Mouse (Mus musculus) embryonic fibroblast, embryonic 13.5 days (primary cell): Measurements from ENCODE around the gene Mob3b. TPM values are rescaled to one million over a fixed set of nuclear protein-coding genes. Genes with fewer than 3 reads are reported as not detected.
"Not testable (repeated sequence)": the region's sequence is repeated elsewhere in the genome, so short reads cannot be mapped to it uniquely, and the experiment has no call there.

Source experiments
- H3K27ac ChIP-seq: 2 replicates; pipeline ENCODE4 v1.5.1; 2012; ENCODE audit warnings: low read length, control low read depth, inconsistent platforms; ENCODE audit not compliant: insufficient read depth
- H3K4me1 ChIP-seq: 2 replicates; pipeline ENCODE4 v1.6.1; 2011; ENCODE audit warnings: low read length; ENCODE audit not compliant: control insufficient read depth, insufficient read depth
- H3K4me3 ChIP-seq: 2 replicates; pipeline ENCODE4 v1.5.1; 2011; ENCODE audit warnings: mild to moderate bottlenecking, control low read depth, low read length; ENCODE audit not compliant: insufficient read depth
- CTCF ChIP-seq: IDR thresholded peaks from 2 replicates; pipeline ENCODE4 v1.5.1; 2011; ENCODE audit warnings: mild to moderate bottlenecking, control low read depth, low read length, moderate library complexity, borderline replicate concordance; ENCODE audit not compliant: insufficient read depth
- POLR2A ChIP-seq: IDR thresholded peaks from 2 replicates; pipeline ENCODE4 v1.6.1; 2011; ENCODE audit warnings: low read depth, mild to moderate bottlenecking, control low read depth, low read length, moderate library complexity
- polyA plus RNA-seq: library from polyadenylated mRNA; stranded (reverse); fragments of >200 nt; gene quantifications from 2 replicates; pipeline ENCODE4 v1.2.4, GENCODE M21; 2011; ENCODE audit warnings: low read depth; ENCODE audit not compliant: missing spikeins, insufficient read length

Gene Mob3b
- polyA plus RNA-seq, 1 experiment = 1.6 TPM

GRCm38 (mm10) chr4:34911401-34911800 lies 245.9 kb downstream of the Mob3b start:
- H3K4me3 ChIP-seq = no peak overlapping the region
- no peaks in the 10 kb centered on the region for H3K4me1 ChIP-seq
- TF ChIP-seq CTCF (no peak), POLR2A (no peak)
- no peak overlapping the region for H3K27ac ChIP-seq

GRCm38 (mm10) chr4:34908127-34908526 lies 249.2 kb downstream of the Mob3b start:
- Histone ChIP-seq H3K27ac (no peak overlapping the region), H3K4me3 (no peak overlapping the region), H3K4me1 (no peaks in the 10 kb centered on the region)
- TF ChIP-seq POLR2A (no peak), CTCF (no peak)

GRCm38 (mm10) chr4:34907026-34907425 lies 250.3 kb downstream of the Mob3b start:
- H3K4me1 ChIP-seq = no peaks in the 10 kb centered on the region
- no peak overlapping the region for H3K4me3 ChIP-seq
- TF ChIP-seq CTCF = no peak
- no peak for TF ChIP-seq POLR2A
- no peak overlapping the region for H3K27ac ChIP-seq

- no peak overlapping the region for H3K27ac ChIP-seq
- no peak for TF ChIP-seq POLR2A
- TF ChIP-seq CTCF = no peak
- no peak overlapping the region for H3K4me3 ChIP-seq
- H3K4me1 ChIP-seq = no peaks in the 10 kb centered on the region
Observed at GRCm38 (mm10) chr4:34906151-34906550, 251.1 kb downstream of the Mob3b start.

- TF ChIP-seq POLR2A (no peak), CTCF (no peak)
- H3K4me1 ChIP-seq = no peaks in the 10 kb centered on the region
- H3K27ac ChIP-seq = no peak overlapping the region
- H3K4me3 ChIP-seq = no peak overlapping the region
Observed at GRCm38 (mm10) chr4:34905396-34905795, 251.9 kb downstream of the Mob3b start.

GRCm38 (mm10) chr4:34901582-34901981 lies 255.7 kb downstream of the Mob3b start:
- not testable (repeated sequence) for H3K27ac ChIP-seq, H3K4me3 ChIP-seq, H3K4me1 ChIP-seq

- TF ChIP-seq POLR2A (no peak), CTCF (no peak)
- H3K4me3 ChIP-seq = no peak overlapping the region
- no peak overlapping the region for H3K27ac ChIP-seq
- H3K4me1 ChIP-seq = no peaks in the 10 kb centered on the region
Observed at GRCm38 (mm10) chr4:34901166-34901565, 256.1 kb downstream of the Mob3b start.

- TF ChIP-seq CTCF = no peak
- no peak for TF ChIP-seq POLR2A
- H3K4me1 ChIP-seq = no peaks in the 10 kb centered on the region
Observed at GRCm38 (mm10) chr4:34900155-34900554, 257.1 kb downstream of the Mob3b start.

GRCm38 (mm10) chr4:34899322-34899721 lies 258.0 kb downstream of the Mob3b start:
- Histone ChIP-seq H3K4me1 (no peaks in the 10 kb centered on the region), H3K27ac (no peak overlapping the region), H3K4me3 (no peak overlapping the region)
- no peak for TF ChIP-seq CTCF
- no peak for TF ChIP-seq POLR2A

More at GRCm38 (mm10) chr4:34900155-34900554, 257.1 kb downstream of the Mob3b start:
- Histone ChIP-seq H3K27ac (no peak overlapping the region), H3K4me3 (no peak overlapping the region)

Other genes with a start within 250 kb of the Mob3b start
- not detected in 2 replicates for gene Ifnk, start 5.4 kb downstream of the Mob3b start, polyA plus RNA-seq
- gene C9orf72, start 68.7 kb upstream of the Mob3b start, polyA plus RNA-seq = 18.4 and 22.2 TPM in 2 replicates